Mouse (Mus musculus): ENCODE measurements around the gene Ranbp3. TPM values are rescaled to one million over a fixed set of nuclear protein-coding genes. Genes with fewer than 3 reads are reported as not detected.

The Ranbp3 gene
- polyA plus RNA-seq, 1 experiment from 2014 or later: 105 TPM

GRCm38 (mm10) chr17:56727659-56728058 is 54.6 kb downstream of the Ranbp3 start:
- ATAC-seq (ENCODE audit: insufficient read depth) (peak; percentile 5; the same call in 1 of the 2 replicates), DNase-seq (peak; percentile 36)
- TF ChIP-seq CTCF (IDR thresholded peaks at IDR 0.05; ENCODE audit: low read depth): no peak
- H3K36me3 ChIP-seq (ENCODE audit: insufficient read depth): peaks cover 15% of the 10 kb centered on the region
- peak overlapping the region; percentile 10 for H3K4me2 ChIP-seq
- no peak overlapping the region for H3K4me3 ChIP-seq (ENCODE audit: low read depth, low read length)
- H3K27ac ChIP-seq (ENCODE audit: low read depth): peak overlapping the region; percentile 54; the same call in 1 of the 2 replicates
- peaks cover 18% of the 10 kb centered on the region for H3K4me1 ChIP-seq (ENCODE audit: insufficient read depth)
- no peak overlapping the region for H3K9ac ChIP-seq
- no peaks in the 10 kb centered on the region for H3K9me3 ChIP-seq (ENCODE audit: low read depth, low read length)
- H3K27me3 ChIP-seq (ENCODE audit: insufficient read depth, low read length): no peaks in the 10 kb centered on the region
- 11% methylated on average over 12 of the region's 12 CpGs for WGBS

DNA sequence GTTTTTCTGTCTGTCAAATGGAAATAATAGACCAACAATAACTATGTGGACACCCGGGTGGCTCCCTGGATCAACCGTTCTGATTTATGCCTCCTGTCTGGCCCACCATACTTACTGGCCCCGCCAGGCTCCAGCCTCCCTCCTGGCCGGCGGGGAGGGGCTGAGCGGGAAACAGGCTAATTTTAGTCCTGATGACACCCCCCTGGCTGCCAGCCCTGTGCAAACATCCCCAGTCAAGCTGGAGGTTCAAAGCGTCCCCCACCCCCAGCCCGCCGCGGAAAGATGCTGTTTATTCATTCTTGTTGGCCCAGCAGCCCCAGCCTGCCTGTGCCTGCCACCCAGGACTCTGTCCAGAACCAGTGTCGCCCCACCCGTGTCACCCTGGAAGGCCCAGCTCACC is 55.0 kb downstream of the Ranbp3 start:
- H3K27ac ChIP-seq (ENCODE audit: low read depth): peak overlapping the region; percentile 54; the same call in 1 of the 2 replicates
- ATAC-seq (ENCODE audit: insufficient read depth): peak; percentile 67

GRCm38 (mm10) chr17:56729151-56729550 is 56.1 kb downstream of the Ranbp3 start:
- Histone ChIP-seq H3K27ac (ENCODE audit: low read depth) (0 out of 2 replicates have a peak overlapping the region, but pooled peaks have one; percentile 38), H3K4me1 (ENCODE audit: insufficient read depth) (peaks cover 18% of the 10 kb centered on the region), H3K4me2 (no peak overlapping the region), H3K9me3 (ENCODE audit: low read depth, low read length) (no peaks in the 10 kb centered on the region), H3K9ac (no peak overlapping the region), H3K36me3 (ENCODE audit: insufficient read depth) (no peaks in the 10 kb centered on the region), H3K4me3 (ENCODE audit: low read depth, low read length) (no peak overlapping the region), H3K27me3 (ENCODE audit: insufficient read depth, low read length) (no peaks in the 10 kb centered on the region)
- DNase-seq (no peak), ATAC-seq (ENCODE audit: insufficient read depth) (no peak)
- no peak for TF ChIP-seq CTCF (IDR thresholded peaks at IDR 0.05; ENCODE audit: low read depth)
- WGBS: 44% methylated on average over 6 of the region's 6 CpGs

More for the DNA sequence above, 55.0 kb downstream of the Ranbp3 start:
- H3K36me3 ChIP-seq (ENCODE audit: insufficient read depth): peaks cover 10% of the 10 kb centered on the region
- H3K4me3 ChIP-seq (ENCODE audit: low read depth, low read length): no peak overlapping the region
- no peaks in the 10 kb centered on the region for H3K9me3 ChIP-seq (ENCODE audit: low read depth, low read length)
- no peaks in the 10 kb centered on the region for H3K27me3 ChIP-seq (ENCODE audit: insufficient read depth, low read length)
- H3K9ac ChIP-seq: peak overlapping the region; percentile 33; the same call in 1 of the 2 replicates
- peaks cover 18% of the 10 kb centered on the region for H3K4me1 ChIP-seq (ENCODE audit: insufficient read depth)
- peak overlapping the region; percentile 10; the same call in 1 of the 2 replicates for H3K4me2 ChIP-seq
- DNase-seq: peak; percentile 76
- WGBS: 7% methylated on average over 12 of the region's 12 CpGs
- 0 out of 2 replicates have a peak, but pooled peaks have one; percentile 3 for TF ChIP-seq CTCF (IDR thresholded peaks at IDR 0.05; ENCODE audit: low read depth)

- 57% methylated on average over 2 of the region's 2 CpGs for WGBS
- no peak overlapping the region for H3K4me2 ChIP-seq
- H3K9ac ChIP-seq: no peak overlapping the region
- no peak overlapping the region for H3K27ac ChIP-seq (ENCODE audit: low read depth)
- peaks cover 18% of the 10 kb centered on the region for H3K4me1 ChIP-seq (ENCODE audit: insufficient read depth)
- H3K36me3 ChIP-seq (ENCODE audit: insufficient read depth): no peaks in the 10 kb centered on the region
- no peak overlapping the region for H3K4me3 ChIP-seq (ENCODE audit: low read depth, low read length)
- TF ChIP-seq CTCF (IDR thresholded peaks at IDR 0.05; ENCODE audit: low read depth): no peak
- no peaks in the 10 kb centered on the region for H3K27me3 ChIP-seq (ENCODE audit: insufficient read depth, low read length)
- no peaks in the 10 kb centered on the region for H3K9me3 ChIP-seq (ENCODE audit: low read depth, low read length)
- ATAC-seq (ENCODE audit: insufficient read depth) (no peak), DNase-seq (no peak)
Measured at GRCm38 (mm10) chr17:56729656-56730055, 56.6 kb downstream of the Ranbp3 start.

DNA sequence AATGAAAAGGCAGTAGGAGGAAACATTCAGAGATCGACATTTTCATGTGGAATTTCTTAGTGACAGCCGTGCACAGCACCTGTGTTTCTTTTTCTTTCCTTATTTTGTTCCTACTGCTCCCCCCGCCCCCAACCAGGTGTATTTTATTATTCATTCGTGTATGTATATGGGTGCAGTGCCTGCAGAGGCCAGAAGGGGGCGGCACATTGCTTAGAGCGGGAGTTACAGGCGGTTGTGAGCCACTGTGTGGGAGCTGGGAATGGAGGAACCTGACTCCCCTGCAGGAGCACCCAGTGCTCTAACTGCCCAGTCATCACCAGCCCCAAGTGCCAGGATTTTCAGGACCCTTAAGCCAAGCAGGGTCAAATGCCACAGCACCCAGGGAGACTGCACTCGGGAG is 63.4 kb downstream of the Ranbp3 start:
- H3K27me3 ChIP-seq (ENCODE audit: insufficient read depth, low read length): no peaks in the 10 kb centered on the region
- H3K4me3 ChIP-seq (ENCODE audit: low read depth, low read length): no peak overlapping the region
- no peak overlapping the region for H3K27ac ChIP-seq (ENCODE audit: low read depth)
- ATAC-seq (ENCODE audit: insufficient read depth) (no peak), DNase-seq (peak; percentile 19)
- 39% methylated on average over 8 of the region's 8 CpGs for WGBS
- TF ChIP-seq CTCF (IDR thresholded peaks at IDR 0.05; ENCODE audit: low read depth): peak; percentile 56
- no peaks in the 10 kb centered on the region for H3K4me1 ChIP-seq (ENCODE audit: insufficient read depth)
- no peak overlapping the region for H3K9ac ChIP-seq
- H3K9me3 ChIP-seq (ENCODE audit: low read depth, low read length): no peaks in the 10 kb centered on the region
- H3K4me2 ChIP-seq: no peak overlapping the region
- no peaks in the 10 kb centered on the region for H3K36me3 ChIP-seq (ENCODE audit: insufficient read depth)

GRCm38 (mm10) chr17:56738221-56738620 is 65.1 kb downstream of the Ranbp3 start:
- Histone ChIP-seq H3K27me3 (ENCODE audit: insufficient read depth, low read length) (no peaks in the 10 kb centered on the region), H3K27ac (ENCODE audit: low read depth) (no peak overlapping the region), H3K4me2 (no peak overlapping the region), H3K36me3 (ENCODE audit: insufficient read depth) (no peaks in the 10 kb centered on the region), H3K9me3 (ENCODE audit: low read depth, low read length) (no peaks in the 10 kb centered on the region), H3K4me3 (ENCODE audit: low read depth, low read length) (no peak overlapping the region), H3K9ac (no peak overlapping the region), H3K4me1 (ENCODE audit: insufficient read depth) (no peaks in the 10 kb centered on the region)
- no peak for TF ChIP-seq CTCF (IDR thresholded peaks at IDR 0.05; ENCODE audit: low read depth)
- DNase-seq (no peak), ATAC-seq (ENCODE audit: insufficient read depth) (no peak)
- whole genome bisulfite sequencing: 75% methylated on average over 10 of the region's 10 CpGs

GRCm38 (mm10) chr17:56740118-56740787 is 67.2 kb downstream of the Ranbp3 start:
- no peak overlapping the region for H3K27ac ChIP-seq (ENCODE audit: low read depth)

More at GRCm38 (mm10) chr17:56740118-56740787, 67.2 kb downstream of the Ranbp3 start:
- Histone ChIP-seq H3K36me3 (ENCODE audit: insufficient read depth) (no peaks in the 10 kb centered on the region), H3K9ac (no peak overlapping the region), H3K27me3 (ENCODE audit: insufficient read depth, low read length) (no peaks in the 10 kb centered on the region), H3K4me3 (ENCODE audit: low read depth, low read length) (no peak overlapping the region), H3K4me1 (ENCODE audit: insufficient read depth) (no peaks in the 10 kb centered on the region), H3K9me3 (ENCODE audit: low read depth, low read length) (no peaks in the 10 kb centered on the region), H3K4me2 (no peak overlapping the region)
- no peak for DNase-seq
- TF ChIP-seq CTCF (IDR thresholded peaks at IDR 0.05; ENCODE audit: low read depth): no peak
- ATAC-seq (ENCODE audit: insufficient read depth): no peak
- WGBS: 68% methylated on average over 17 of the region's 17 CpGs
